ENCODE assay signal across 33 mouse cellular contexts in the genomic region with DNA sequence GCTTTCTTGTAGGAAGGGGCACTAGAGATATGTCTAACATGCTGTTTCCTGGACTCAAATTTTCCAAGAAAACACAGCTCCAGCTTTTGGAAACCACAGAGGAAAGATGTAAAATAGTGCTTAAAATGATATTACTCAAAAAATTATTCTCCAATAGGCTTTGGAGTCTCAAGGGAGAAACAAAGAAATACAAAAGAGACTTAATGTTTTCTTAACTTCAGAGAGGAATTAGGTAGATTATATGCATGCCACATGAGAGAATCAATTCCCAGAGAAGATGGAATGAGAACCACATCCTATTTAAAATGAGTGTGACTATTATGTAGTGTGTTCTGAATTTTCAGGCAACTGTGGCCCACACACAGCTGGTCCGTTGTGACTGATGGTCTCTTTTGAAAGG. TPM values are rescaled to one million over a fixed set of nuclear protein-coding genes. Genes with fewer than 3 reads are reported as not detected.
"Had no signal": no experiment of that assay in that cellular context is flagged by ENCODE, and none has a peak within 500 bp of the region (broad histone marks: within the 10 kb centered on the region; RNA-seq: fewer than 3 reads in every experiment).

A gene (plus strand): TSS at position 301 of the 400 bp plus-strand sequence.

- H3K27ac ChIP-seq: embryonic facial prominence, embryonic 10.5 days; embryonic facial prominence, embryonic 12.5 days; embryonic facial prominence, embryonic 13.5 days; embryonic facial prominence, embryonic 15.5 days; forebrain, embryonic 10.5 days; forebrain, embryonic 12.5 days; forebrain, embryonic 13.5 days; forebrain, embryonic 15.5 days; gastrocnemius, adult 2 months; heart, adult 2 months had no signal

- H3K4me2 ChIP-seq: embryonic facial prominence, embryonic 12.5 days; embryonic facial prominence, embryonic 13.5 days; embryonic facial prominence, embryonic 15.5 days; forebrain, embryonic 12.5 days; forebrain, embryonic 13.5 days; forebrain, embryonic 15.5 days had no signal

- H3K36me3 ChIP-seq: embryonic facial prominence, embryonic 10.5 days; embryonic facial prominence, embryonic 12.5 days; embryonic facial prominence, embryonic 13.5 days; embryonic facial prominence, embryonic 15.5 days; forebrain, embryonic 10.5 days; forebrain, embryonic 12.5 days; forebrain, embryonic 15.5 days had no signal

- H3K4me3 ChIP-seq: embryonic facial prominence, embryonic 10.5 days; embryonic facial prominence, embryonic 12.5 days; embryonic facial prominence, embryonic 13.5 days; embryonic facial prominence, embryonic 15.5 days; erythroblast, embryonic 14.5 days; forebrain, embryonic 10.5 days; forebrain, embryonic 12.5 days; forebrain, embryonic 13.5 days; forebrain, embryonic 15.5 days; gastrocnemius, adult 2 months; heart, adult 2 months had no signal

- H3K27me3 ChIP-seq: embryonic facial prominence, embryonic 12.5 days; embryonic facial prominence, embryonic 13.5 days; embryonic facial prominence, embryonic 15.5 days; forebrain, embryonic 12.5 days; forebrain, embryonic 13.5 days; forebrain, embryonic 15.5 days had no signal

- H3K9me3 ChIP-seq: embryonic facial prominence, embryonic 10.5 days; embryonic facial prominence, embryonic 12.5 days; embryonic facial prominence, embryonic 13.5 days; embryonic facial prominence, embryonic 15.5 days; forebrain, embryonic 10.5 days; forebrain, embryonic 12.5 days; forebrain, embryonic 13.5 days; forebrain, embryonic 15.5 days had no signal

- DNase-seq: cerebellum, adult 9-10 months; cerebellum, adult 9-11 months; cerebellum, postnatal 10 days; cerebellum, postnatal 14 days; cerebellum, postnatal 25 days; cerebellum, postnatal 36 days; embryo, embryonic 11 days; forebrain, postnatal 0 days; gastrocnemius, adult 2 months; gastrocnemius, postnatal 10 days; gastrocnemius, postnatal 14 days; gastrocnemius, postnatal 25 days; gastrocnemius, postnatal 36 days; heart, adult 11 months; heart, adult 18-20 months; heart, adult 2 months had no signal

- H3K4me1 ChIP-seq: embryonic facial prominence, embryonic 10.5 days; embryonic facial prominence, embryonic 12.5 days; embryonic facial prominence, embryonic 13.5 days; embryonic facial prominence, embryonic 15.5 days; forebrain, embryonic 10.5 days; forebrain, embryonic 12.5 days; forebrain, embryonic 13.5 days; forebrain, embryonic 15.5 days had no signal

- H3K9ac ChIP-seq: embryonic facial prominence, embryonic 12.5 days; embryonic facial prominence, embryonic 13.5 days; embryonic facial prominence, embryonic 15.5 days; forebrain, embryonic 12.5 days; forebrain, embryonic 13.5 days; forebrain, embryonic 15.5 days; forebrain, postnatal 0 days had no signal

- ATAC-seq: forebrain, embryonic 13.5 days; forebrain, embryonic 14.5 days; forebrain, embryonic 15.5 days; forebrain, embryonic 16.5 days; forebrain, postnatal 0 days had no signal

RNA-seq across cellular contexts. Expression of the gene that starts here (rescaled TPM):
- polyA plus RNA-seq: cortical plate, adult 2 months; embryonic facial prominence, embryonic 10.5 days; embryonic facial prominence, embryonic 11.5 days; embryonic facial prominence, embryonic 12.5 days; embryonic facial prominence, embryonic 13.5 days; embryonic facial prominence, embryonic 14.5 days; embryonic facial prominence, embryonic 15.5 days; erythroblast, embryonic 14.5 days; forebrain, embryonic 10.5 days; forebrain, embryonic 11.5 days; forebrain, embryonic 12.5 days; forebrain, embryonic 13.5 days; forebrain, embryonic 14.5 days; forebrain, embryonic 15.5 days; forebrain, embryonic 16.5 days; forebrain, postnatal 0 days; frontal cortex, adult 2 months; gonadal fat pad, adult 2 months; heart, adult 2 months had no signal
